Mouse (Mus musculus): Measurements from ENCODE around the gene Elmo2.

The Elmo2 gene

DNA sequence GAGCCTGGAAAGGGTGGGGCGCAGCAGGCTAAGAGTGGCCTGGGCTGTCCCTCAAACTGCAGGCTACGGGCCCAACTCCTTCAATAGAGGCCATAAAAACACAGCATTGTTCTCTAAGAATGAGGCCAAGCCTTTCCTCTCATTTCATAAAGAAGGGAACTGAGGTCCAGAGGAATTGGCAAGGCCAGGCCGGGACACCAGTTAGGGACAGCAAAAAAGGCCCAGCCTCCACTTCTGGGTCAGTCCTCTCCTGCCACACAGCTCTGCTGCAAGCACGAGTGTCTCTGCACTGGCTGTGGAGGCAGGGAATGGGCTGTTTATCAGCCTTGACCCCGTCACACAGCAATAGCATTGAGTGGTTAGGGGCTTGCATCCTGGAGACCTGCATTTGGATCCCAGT, 2.8 kb downstream of the Elmo2 start:
- DNase-seq (ENCODE audit: low spot score), result no peak

GRCm38 (mm10) chr2:165321981-165322735, 4.1 kb downstream of the Elmo2 start:
- DNase-seq (ENCODE audit: low spot score), result no peak

DNA sequence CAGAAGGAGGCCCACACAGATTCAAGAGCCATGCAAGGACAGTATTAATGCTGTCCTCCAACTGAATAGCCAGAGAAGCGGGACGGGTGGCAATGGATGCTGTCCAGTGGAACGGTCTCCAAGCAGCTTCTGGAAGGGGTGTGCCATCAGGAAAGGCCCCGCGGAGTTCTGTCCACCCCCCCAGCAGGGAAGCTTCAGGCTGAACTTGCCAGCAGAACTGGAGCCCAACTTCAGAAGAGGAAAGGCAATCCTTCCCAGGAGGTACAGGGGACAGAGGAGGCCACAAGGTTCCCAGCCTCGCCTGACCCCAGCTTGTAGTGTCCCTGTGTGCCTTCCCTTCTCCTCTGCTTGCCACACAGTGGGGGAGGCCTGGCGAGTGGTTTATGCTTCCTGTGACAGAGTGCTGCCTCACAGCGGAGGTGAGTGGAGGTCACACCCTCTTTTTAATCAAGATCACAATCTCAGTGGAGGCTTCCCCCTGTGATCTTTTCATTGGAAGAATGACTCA, 4.8 kb downstream of the Elmo2 start:
- DNase-seq (ENCODE audit: low spot score), result no peak

DNA sequence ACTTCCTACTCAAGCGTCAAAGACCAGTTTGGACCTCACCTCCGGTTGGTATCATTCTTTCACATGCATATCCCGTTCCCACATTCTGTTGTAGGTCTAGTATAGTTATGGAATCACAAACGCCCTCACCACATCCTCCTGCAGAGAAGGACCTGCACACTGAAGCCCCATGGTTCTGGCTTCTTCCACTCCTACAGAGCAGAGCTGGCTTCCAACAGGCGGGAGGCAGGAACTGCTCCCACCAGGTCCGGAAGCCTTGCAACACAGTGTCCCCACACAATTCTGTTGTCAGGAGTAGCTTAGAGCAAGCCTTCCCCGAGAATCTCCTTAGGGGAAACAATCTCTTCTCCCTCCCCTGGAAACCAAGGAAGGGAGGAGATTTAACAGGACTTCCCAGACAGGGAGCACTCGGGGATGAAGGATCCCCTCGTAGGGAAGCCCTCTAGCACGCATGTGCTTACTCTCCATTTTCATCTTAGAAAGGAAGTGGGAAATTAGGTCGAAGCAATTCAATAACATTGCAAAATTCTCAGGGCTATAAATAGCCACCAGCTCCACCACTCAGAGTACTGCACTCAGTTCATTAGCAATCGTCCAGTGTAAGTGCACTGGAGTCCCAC, 5.6 kb downstream of the Elmo2 start:
- no peak for DNase-seq (ENCODE audit: low spot score)

GRCm38 (mm10) chr2:165319503-165319902, 6.8 kb downstream of the Elmo2 start:
- no peak for DNase-seq (ENCODE audit: low spot score)

- no peak for DNase-seq (ENCODE audit: low spot score)
These were observed 7.3 kb downstream of the Elmo2 start for GRCm38 (mm10) chr2:165318941-165319340.

DNA sequence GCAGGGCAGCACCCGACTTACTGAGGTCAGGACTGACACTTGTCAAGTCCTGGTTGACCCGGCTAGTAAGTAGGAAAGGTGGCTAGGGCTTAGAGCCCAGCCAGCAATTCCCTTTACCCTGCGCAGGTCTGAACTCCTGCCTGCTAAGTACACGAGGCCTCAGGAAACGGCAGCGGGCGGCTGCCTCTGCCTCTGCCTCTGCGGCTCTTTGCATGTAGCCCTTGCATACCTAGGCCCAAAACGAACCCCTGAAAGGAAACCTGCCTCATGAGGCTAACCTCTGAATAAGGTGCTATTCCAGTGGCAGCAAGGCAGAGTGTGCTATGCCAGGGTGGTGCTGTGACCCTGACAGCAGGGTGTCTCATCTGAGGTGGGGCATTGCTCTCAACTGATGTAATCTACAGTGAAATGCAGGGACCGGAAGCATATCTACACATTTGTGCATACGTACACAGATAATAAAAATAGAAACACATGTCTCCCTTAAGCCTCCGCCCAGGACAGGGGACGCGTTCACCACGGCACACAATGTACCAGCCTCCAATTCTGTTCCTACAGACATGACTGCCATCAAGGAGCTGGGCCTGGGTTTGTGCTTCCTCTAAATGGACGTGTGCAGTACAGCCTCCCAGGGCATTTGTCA, 8.5 kb downstream of the Elmo2 start:
- no peak for DNase-seq (ENCODE audit: low spot score)

- DNase-seq (ENCODE audit: low spot score), result peak; percentile 94
These were observed 9.3 kb downstream of the Elmo2 start for GRCm38 (mm10) chr2:165316837-165317473.

DNA sequence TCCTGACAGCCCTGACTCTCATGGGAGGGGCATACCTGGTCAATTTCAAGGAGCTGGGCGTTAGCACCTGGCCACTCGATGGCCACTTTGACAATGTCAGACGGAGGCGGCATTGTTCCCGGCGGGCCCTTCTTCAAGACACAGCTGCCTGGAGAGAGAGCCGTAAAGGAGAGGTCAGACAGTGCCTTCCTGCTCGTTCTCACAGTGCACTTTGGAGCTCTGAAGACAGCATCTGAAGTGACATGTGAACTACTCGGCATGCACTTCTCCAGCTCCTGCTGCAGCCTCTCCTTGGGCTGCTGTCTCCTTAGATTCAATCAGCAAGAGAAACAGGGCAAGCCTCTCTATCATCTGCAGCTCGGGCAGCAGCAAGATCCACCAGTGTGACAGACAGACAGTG, 10.1 kb downstream of the Elmo2 start:
- DNase-seq (ENCODE audit: low spot score), result no peak

DNA sequence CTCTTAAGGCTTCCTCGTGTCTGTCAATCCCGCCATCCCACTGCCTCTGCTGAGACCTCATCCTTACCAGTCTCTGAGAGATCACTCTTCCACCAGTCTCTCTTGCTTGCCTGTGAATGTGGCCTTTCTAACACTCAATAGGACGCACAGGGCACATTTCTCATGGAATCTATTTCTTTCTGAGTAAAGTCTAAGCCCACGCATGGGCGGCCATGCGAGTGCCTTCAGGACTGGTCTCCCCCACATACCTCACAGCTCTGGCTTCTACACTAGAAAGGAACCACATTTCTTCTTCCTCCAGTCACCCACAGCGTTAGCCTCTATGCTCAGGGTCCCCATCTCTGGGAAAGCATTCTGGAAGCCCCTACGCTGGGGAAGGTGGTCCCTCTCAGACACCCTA, 12.1 kb downstream of the Elmo2 start:
- DNase-seq (ENCODE audit: low spot score), result no peak

DNA sequence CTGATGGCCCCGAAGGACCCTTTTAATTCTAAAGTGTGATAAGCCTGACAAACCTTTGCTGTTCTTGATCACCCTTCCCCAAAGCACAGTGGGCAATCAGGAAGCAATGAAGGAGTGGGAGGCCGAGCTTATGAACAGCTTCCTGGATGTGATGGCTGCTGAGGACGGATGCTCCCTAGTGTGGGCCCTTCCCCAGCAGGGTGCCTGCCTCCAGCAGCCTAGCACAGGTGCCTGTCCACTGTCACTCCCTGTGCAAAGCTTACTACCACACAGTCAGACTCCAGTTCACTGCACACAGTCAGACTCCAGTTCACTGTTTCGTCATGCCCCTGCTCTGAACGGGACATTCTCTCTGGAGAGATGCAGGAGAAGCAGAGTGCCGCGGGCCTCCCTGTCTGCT, 13.9 kb downstream of the Elmo2 start:
- DNase-seq (ENCODE audit: low spot score), result no peak

DNA sequence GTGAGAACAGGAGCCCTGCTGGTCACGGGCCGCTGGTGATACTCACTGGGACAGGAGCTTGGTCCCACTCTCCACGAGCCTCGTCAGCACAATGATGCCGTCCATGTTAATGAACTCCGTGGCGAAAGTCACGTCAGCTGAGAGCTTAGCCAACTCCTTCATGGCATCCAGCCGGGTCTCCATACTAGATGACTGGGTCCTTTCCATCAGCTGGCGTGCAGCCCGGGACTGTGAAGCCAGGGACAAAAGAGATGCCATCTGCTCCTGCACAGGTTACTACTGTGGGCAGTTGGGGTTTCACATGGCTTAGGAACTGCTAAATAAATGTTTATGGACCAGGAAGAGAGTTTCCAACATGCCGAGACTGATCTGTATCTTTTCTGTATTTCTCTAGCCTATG, 14.7 kb downstream of the Elmo2 start:
- DNase-seq (ENCODE audit: low spot score), result no peak

GRCm38 (mm10) chr2:165310818-165311425, 15.4 kb downstream of the Elmo2 start:
- no peak for DNase-seq (ENCODE audit: low spot score)

GRCm38 (mm10) chr2:165307801-165308200, 18.5 kb downstream of the Elmo2 start:
- DNase-seq (ENCODE audit: low spot score), result no peak

- no peak for DNase-seq (ENCODE audit: low spot score)
These were observed 20.8 kb downstream of the Elmo2 start for GRCm38 (mm10) chr2:165305438-165305837.

DNA sequence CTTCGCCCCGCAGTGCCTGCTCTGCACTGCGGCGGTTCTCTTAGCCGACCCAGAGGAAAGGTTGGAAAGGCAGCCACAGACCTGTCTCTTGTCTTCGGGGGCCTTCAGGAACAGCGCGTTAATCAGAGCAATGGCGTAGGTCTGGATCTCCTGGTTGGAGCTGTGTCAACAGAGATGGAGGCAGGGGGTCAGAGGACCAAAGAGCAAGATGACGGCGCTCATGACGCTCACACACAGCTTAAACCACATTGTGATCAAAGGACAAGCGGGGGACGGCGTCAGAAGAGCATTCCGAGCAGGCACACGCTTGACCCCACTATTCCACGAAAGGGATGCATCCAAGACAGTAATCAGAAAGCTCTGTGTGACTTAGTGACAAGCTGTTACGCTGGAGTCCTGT, 21.5 kb downstream of the Elmo2 start:
- no peak for DNase-seq (ENCODE audit: low spot score)

GRCm38 (mm10) chr2:165303354-165304012, 22.8 kb downstream of the Elmo2 start:
- no peak for DNase-seq (ENCODE audit: low spot score)

GRCm38 (mm10) chr2:165301409-165301808, 24.9 kb downstream of the Elmo2 start:
- no peak for DNase-seq (ENCODE audit: low spot score)

GRCm38 (mm10) chr2:165300885-165301284, 25.4 kb downstream of the Elmo2 start:
- DNase-seq (ENCODE audit: low spot score), result no peak

GRCm38 (mm10) chr2:165300424-165300823, 25.9 kb downstream of the Elmo2 start:
- no peak for DNase-seq (ENCODE audit: low spot score)

DNA sequence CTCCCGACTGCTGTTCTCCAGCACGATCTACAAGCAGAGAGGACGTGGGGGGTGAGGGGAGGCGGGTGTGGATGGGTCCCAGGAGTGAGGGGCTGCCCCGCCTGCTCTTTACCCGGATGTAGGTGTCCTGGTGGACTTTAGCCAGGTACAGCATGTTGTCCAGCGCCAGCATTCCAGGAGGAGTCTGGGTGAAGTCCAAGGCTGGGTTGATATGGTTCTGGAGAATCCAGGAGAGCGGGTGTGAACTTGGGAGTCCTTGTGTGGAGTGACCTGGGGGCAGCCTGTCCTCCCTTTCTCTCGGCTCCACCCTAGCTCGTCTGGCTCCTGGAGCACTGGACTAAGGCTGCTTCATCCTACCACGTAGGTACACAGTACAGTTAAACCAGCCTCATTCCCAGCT, 28.9 kb downstream of the Elmo2 start:
- no peak for DNase-seq (ENCODE audit: low spot score)

- DNase-seq (ENCODE audit: low spot score), result no peak
These were observed 29.7 kb downstream of the Elmo2 start for GRCm38 (mm10) chr2:165296571-165296970.
